Mouse (Mus musculus) v-Abl transformed pro-B cells (cell line): ENCODE data around the gene Ccdc6.

Source experiments
- in situ Hi-C, 2 experiments: fragments of 400-800 bp; cut with MboI; formaldehyde crosslinking; loops; one replicate each; pipeline ENCODE4 v1.15.1; 2025; ENCODE audit not compliant: unreplicated experiment in 2 of 2

Gene Ccdc6

GRCm38 (mm10) chr10:70096366-70097188 lies at the start of gene Ccdc6:
Gene Ccdc6 (plus strand): TSS chr10:70097121.
- in situ Hi-C loops = loop anchor here in 1 of 2 experiments (25.0 kb wide), 1 partner anchor 734 kb away; the partner anchor contains the start of gene Cdk1

GRCm38 (mm10) chr10:70049771-70050170 lies 47.1 kb upstream of the Ccdc6 start:
- in situ Hi-C loops = no loop called here

- in situ Hi-C loops = no loop called here
Measured at GRCm38 (mm10) chr10:70055291-70055690, 41.6 kb upstream of the Ccdc6 start.

DNA sequence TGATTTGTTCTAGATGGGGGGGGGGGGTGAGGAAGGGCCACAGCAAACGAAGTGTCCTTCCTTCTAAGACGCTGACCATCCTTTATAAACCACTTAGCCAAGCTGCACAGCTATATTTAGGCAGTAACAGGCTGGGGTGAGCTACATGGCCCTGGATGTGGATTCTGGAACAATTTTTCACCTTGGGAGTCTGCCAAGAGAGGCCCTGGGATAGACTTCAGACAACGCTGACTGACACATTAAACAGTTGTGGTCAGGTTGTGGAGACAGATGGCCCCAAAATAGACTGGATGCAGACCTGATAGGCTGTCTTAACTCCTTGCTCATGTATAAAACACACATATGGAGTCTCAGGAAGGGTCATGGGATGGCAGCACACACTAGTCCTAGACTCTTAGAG lies 39.9 kb upstream of the Ccdc6 start:
- in situ Hi-C loops = no loop called here

DNA sequence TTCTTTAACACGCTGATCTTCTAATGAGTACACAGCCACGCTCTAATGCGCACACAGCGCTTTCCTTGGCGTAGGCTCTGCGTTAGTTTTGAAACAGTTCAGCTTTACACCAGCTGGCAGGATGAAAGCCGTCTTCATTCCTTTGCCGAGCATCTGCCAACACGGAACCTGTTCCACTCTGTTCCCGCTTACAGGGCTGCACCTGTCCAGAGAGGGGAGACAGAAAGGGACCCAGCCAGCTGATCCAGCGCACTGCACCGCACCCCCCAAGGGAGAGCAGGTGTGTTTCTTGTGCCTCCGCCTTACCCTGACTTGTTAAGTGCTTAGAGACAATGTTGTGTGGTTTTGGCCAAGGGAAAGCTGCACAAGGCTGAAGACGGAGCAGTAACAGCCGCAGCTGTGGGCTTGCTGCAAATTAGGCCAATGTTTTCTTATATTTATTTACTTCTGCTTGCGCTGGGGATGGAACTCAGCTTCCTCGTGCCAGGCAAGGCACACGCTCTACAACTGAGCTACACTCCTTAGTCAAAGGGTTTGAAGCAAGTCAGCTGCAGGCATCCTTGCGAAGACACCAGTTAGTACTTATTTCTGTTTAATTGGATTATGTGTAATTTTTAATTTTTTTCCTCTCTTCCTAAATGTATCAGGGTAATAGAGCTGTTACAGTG lies 36.8 kb upstream of the Ccdc6 start:
- in situ Hi-C loops = no loop called here

GRCm38 (mm10) chr10:70060689-70061081 lies 36.2 kb upstream of the Ccdc6 start:
- in situ Hi-C loops = no loop called here

DNA sequence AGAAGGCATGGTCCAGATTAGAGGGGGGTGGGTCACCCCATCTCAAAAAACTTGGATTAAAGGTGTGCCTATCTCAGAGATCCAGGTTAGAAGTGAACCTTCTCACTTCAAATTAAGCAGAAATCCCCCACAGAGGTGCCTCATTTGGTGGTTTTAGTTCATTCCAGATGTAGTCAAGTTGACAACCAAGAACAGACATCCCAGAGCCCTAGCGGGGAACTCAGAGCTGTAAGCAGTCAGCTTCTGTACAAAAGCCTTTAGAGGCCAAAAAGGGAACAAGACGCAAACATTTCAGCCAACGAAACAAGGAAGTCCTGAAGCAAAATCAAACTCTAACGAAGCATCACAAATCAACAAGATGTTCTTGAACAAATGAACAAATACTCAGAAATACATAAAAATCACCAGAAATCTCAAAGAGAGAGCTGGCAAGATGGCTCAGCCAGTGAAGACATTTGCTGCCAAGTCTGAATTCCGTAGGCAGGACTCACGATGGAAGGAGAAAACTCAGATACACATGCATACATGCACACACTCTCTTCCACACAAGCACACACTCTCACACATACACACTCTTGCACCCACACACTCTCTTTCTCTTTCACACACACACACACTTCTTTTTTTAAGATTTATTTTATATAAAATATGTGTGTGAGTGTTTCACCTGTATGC lies 32.9 kb upstream of the Ccdc6 start:
- in situ Hi-C loops = no loop called here

DNA sequence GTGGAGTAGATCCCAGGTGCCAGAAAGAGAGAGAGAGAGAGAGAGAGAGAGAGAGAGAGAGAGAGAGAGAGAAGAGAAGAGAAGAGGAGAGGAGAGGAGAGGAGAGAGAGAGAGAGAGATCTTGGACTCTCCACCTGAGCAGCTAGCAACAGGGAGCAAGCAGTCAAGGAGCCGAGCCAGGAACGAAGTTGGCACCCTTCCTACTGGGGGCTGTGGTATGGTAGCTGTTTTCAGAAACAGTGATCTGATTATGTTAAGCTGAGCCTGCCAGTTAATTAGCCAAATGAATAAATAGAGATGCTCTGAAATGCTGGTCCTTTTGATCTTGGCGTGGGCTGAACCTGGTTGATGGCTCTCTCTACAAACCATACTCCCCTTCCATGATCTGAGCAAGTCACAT lies 31.7 kb upstream of the Ccdc6 start:
- in situ Hi-C loops = no loop called here

DNA sequence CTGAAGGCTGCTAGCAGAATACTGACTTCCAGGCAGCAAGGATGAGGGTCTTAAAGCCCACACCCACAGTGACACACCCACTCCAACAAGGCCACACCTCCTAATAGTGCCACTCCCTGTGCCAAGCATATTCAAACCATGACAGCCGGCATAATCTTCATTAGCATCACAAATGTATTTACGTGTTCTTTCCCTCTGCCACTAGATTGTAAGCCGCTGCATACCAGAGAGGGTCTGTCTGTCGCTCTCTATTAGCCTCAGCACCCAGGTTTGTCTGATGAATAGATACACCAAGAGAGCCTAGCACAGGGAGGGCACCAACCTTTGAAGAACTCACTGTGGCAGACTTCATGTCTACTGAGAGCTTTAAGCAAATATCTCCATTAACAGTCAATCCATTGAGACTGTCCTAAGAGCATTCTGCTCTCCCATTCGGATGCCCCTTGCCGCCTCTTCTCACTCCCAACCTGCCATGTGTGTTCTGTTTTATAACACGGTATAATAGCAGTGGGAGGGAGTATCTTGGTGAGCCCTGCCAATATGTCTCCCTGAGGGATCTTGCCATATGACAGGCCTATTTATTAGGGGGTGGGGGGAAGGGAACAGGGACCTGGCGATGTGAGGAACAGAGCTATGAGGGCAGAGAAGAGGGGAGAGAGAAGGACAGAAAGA lies 30.3 kb upstream of the Ccdc6 start:
- in situ Hi-C loops = no loop called here

DNA sequence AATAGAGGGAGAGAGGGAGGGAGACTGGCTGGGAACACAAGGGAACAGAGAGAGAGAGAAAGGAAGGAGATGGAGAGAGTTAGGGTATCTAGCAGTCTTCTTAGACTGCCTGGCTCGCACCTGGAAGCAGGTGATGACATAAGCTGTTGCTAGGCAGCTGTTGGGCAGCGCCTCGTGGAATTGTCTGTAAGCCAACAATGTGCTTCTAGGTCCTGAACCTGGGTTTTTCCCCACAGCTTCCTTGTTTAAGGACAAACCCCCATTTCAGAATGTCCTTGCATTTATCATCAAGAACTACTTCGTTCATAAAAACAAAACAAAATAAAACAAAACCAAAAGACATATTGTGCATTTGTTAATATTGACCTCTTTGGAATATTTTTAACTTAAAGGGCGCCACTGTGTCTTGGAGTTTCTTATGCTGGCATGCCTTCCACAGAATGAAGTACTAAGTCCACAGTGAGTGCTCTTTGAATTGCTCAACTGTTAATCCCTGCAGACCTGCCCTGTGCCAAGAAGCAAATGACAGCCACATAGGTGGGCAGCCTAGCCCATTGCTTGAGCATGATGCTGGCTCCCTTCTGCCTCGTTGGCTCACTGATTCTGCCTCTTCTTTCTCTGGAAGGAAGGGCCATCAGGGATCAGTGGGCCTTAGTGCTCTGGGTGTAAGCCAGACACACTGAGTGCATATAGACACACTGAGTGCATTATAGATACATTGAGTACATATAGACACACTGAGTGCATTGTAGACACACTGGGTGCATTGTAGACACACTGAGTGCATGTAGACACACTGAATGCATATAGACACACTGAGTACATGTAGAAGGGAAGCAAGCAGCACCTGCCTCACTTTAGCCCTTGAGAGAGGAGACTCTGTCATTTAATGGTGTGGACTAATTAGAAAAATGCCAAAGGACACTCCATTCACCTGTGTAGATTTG lies 29.5 kb upstream of the Ccdc6 start:
- in situ Hi-C loops = no loop called here

DNA sequence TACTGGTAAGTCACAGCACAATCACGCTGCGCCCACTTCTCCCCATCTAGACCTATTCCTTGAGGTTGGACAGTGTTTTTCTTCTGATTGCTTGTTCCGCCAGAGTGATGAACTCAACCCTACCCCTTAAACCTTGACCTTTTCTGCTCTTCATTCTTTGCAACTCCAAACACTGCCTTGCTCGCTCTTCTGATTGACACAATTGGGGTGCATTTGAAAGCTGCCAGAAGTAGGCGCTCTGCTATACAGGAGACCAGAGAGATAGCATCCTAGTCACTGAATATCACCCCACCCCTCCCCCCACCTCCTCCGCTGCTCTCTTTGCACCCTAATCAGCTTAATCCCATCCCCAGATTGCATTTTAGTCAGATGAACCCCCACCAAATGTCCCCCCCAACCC lies 27.6 kb upstream of the Ccdc6 start:
- in situ Hi-C loops = no loop called here

GRCm38 (mm10) chr10:70071334-70071733 lies 25.6 kb upstream of the Ccdc6 start:
- in situ Hi-C loops = no loop called here

- in situ Hi-C loops = loop anchor here in 1 of 2 experiments (25.0 kb wide), 1 partner anchor 715 kb away; the partner anchor contains the start of gene Cdk1
Measured at GRCm38 (mm10) chr10:70077452-70077851, 19.5 kb upstream of the Ccdc6 start.

DNA sequence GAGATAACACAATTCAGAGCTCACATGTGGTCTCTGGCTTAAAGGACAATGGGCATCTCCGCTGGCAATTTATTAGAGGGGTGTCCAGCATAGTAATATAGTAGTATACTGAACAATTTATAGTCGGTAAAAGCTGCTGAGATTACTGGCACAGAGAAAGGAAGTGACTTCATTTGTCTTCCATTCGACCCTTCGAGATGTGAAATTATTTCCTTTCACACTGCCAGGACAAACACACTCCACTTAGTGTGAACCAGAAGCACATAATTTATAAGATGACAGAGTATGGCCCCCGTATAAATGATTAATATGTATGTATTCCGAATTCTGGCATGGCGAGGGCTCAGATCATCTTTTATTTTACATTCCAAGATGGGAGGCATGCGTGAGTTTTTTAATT lies 16.0 kb upstream of the Ccdc6 start:
- in situ Hi-C loops = loop anchor here in 1 of 2 experiments (25.0 kb wide), 1 partner anchor 719 kb away; the partner anchor contains the start of gene Cdk1

DNA sequence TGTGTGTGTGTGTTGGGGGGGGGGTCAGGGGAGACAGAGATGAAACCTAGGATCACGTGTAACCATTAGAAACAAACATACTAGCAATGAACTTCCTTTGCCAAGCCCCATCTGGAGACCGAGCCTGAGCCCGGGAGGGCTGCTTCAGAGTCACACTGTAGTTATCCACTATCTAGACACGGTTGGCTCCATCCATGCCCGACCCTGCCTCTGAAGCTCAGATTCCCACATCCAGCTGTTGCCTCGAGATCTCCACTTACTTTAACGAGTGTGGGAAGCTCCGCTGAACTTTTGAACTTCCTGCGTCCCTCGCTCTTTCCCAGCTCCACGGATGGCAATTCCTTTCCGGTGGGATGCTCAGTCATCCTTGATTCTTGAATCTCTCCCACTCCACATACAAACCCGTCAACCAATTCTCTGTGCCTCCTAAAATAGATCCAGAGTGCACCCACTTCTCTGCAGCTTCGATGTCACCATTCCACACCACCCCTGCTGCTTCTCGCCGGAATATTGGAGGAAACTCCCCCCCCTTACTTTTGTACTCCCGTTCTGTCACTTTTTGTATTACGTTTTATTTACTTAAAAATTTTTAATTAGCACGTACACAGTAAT lies 15.3 kb upstream of the Ccdc6 start:
- in situ Hi-C loops = loop anchor here in 1 of 2 experiments (25.0 kb wide), 1 partner anchor 719 kb away; the partner anchor contains the start of gene Cdk1

GRCm38 (mm10) chr10:70083241-70083640 lies 13.7 kb upstream of the Ccdc6 start:
- in situ Hi-C loops = loop anchor here in 1 of 2 experiments (25.0 kb wide), 1 partner anchor 721 kb away; the partner anchor contains the start of gene Cdk1

GRCm38 (mm10) chr10:70085256-70085961 lies 11.5 kb upstream of the Ccdc6 start:
- in situ Hi-C loops = loop anchor here in 1 of 2 experiments (25.0 kb wide), 1 partner anchor 723 kb away; the partner anchor contains the start of gene Cdk1

- in situ Hi-C loops = loop anchor here in 1 of 2 experiments (25.0 kb wide), 1 partner anchor 726 kb away; the partner anchor contains the start of gene Cdk1
Measured at GRCm38 (mm10) chr10:70088788-70089187, 8.1 kb upstream of the Ccdc6 start.
